Mouse (Mus musculus): ENCODE data around the gene Kcnj5. TPM values are rescaled to one million over a fixed set of nuclear protein-coding genes. Genes with fewer than 3 reads are reported as not detected.
A peak's percentile ranks its signal among the peaks of the same experiment; 100 is the strongest.

The Kcnj5 gene
- under 1 TPM; 0.29 to 0.43 TPM for total RNA-seq (2021)
- long read RNA-seq, experiment 1, partial matches to known transcripts, result 0 of 1 reads
- long read RNA-seq, experiment 1, other reads (novel, unspliced or antisense), result 0 of 1 reads
- long read RNA-seq, experiment 2, partial matches to known transcripts, result 0 of 1 reads
- long read RNA-seq, experiment 2, other reads (novel, unspliced or antisense), result 1 of 1 reads

- DNase-seq (ENCODE audit: low spot score in 2 of 2), result no peak
These were observed at the start of gene Kcnj5 for GRCm38 (mm10) chr9:32344051-32344450. Kcnj5 (minus strand) TSS chr9:32344350.

- no peak for DNase-seq (ENCODE audit: low spot score in 2 of 2)
These were observed 48.6 kb upstream of the Kcnj5 start for GRCm38 (mm10) chr9:32392716-32393115.

- DNase-seq (ENCODE audit: low spot score in 2 of 2), result no peak
These were observed 47.6 kb upstream of the Kcnj5 start for GRCm38 (mm10) chr9:32391701-32392100.

- no peak for DNase-seq (ENCODE audit: low spot score in 2 of 2)
These were observed 46.9 kb upstream of the Kcnj5 start for GRCm38 (mm10) chr9:32391092-32391491.

- DNase-seq (ENCODE audit: low spot score in 2 of 2), result no peak
These were observed 44.0 kb upstream of the Kcnj5 start for GRCm38 (mm10) chr9:32388120-32388519.

GRCm38 (mm10) chr9:32384906-32385305 lies 40.8 kb upstream of the Kcnj5 start:
- DNase-seq (ENCODE audit: low spot score in 2 of 2), result no peak

- DNase-seq (ENCODE audit: low spot score in 2 of 2), result no peak
These were observed 32.9 kb upstream of the Kcnj5 start for GRCm38 (mm10) chr9:32376863-32377590.

- no peak for DNase-seq (ENCODE audit: low spot score in 2 of 2)
These were observed 31.9 kb upstream of the Kcnj5 start for GRCm38 (mm10) chr9:32376031-32376430.

- DNase-seq (ENCODE audit: low spot score in 2 of 2), result no peak
These were observed 29.5 kb upstream of the Kcnj5 start for GRCm38 (mm10) chr9:32373656-32374055.

- DNase-seq (ENCODE audit: low spot score in 2 of 2), result no peak
These were observed 28.1 kb upstream of the Kcnj5 start, which contains the start of gene Kcnj1 for GRCm38 (mm10) chr9:32372202-32372601. Kcnj1 (plus strand) TSS chr9:32372493.

- no peak for DNase-seq (ENCODE audit: low spot score in 2 of 2)
These were observed 25.2 kb upstream of the Kcnj5 start for GRCm38 (mm10) chr9:32369388-32369787.

GRCm38 (mm10) chr9:32368812-32369211 lies 24.7 kb upstream of the Kcnj5 start:
- DNase-seq (ENCODE audit: low spot score in 2 of 2), result no peak

GRCm38 (mm10) chr9:32360770-32361169 lies 16.6 kb upstream of the Kcnj5 start:
- no peak for DNase-seq (ENCODE audit: low spot score in 2 of 2)

- DNase-seq (ENCODE audit: low spot score in 2 of 2), result peak; percentile 66 to 74
These were observed 6.2 kb upstream of the Kcnj5 start for GRCm38 (mm10) chr9:32350332-32350731.

GRCm38 (mm10) chr9:32349344-32349743 lies 5.2 kb upstream of the Kcnj5 start:
- no peak for DNase-seq (ENCODE audit: low spot score in 2 of 2)

GRCm38 (mm10) chr9:32348096-32348495 lies 3.9 kb upstream of the Kcnj5 start:
- no peak for DNase-seq (ENCODE audit: low spot score in 2 of 2)

GRCm38 (mm10) chr9:32344489-32344888 lies 339 bp upstream of the Kcnj5 start:
- DNase-seq (ENCODE audit: low spot score in 2 of 2), result no peak

GRCm38 (mm10) chr9:32342929-32343328 lies 1.2 kb downstream of the Kcnj5 start:
- no peak for DNase-seq (ENCODE audit: low spot score in 2 of 2)

- no peak for DNase-seq (ENCODE audit: low spot score in 2 of 2)
These were observed 3.3 kb downstream of the Kcnj5 start for GRCm38 (mm10) chr9:32340831-32341230.

GRCm38 (mm10) chr9:32335389-32336150 lies 8.6 kb downstream of the Kcnj5 start:
- no peak for DNase-seq (ENCODE audit: low spot score in 2 of 2)

- DNase-seq (ENCODE audit: low spot score in 2 of 2), result no peak
These were observed 13.0 kb downstream of the Kcnj5 start for GRCm38 (mm10) chr9:32331162-32331561.

GRCm38 (mm10) chr9:32328777-32329176 lies 15.4 kb downstream of the Kcnj5 start:
- DNase-seq (ENCODE audit: low spot score in 2 of 2), result no peak
